In genomic region chr11:33240295-33240694, GRCm38 (mm10) we compare ENCODE assay signal across 23 mouse cellular contexts. TPM values are rescaled to one million over a fixed set of nuclear protein-coding genes. Genes with fewer than 3 reads are reported as not detected.
A peak's percentile ranks its signal among the peaks of the same experiment; 100 is the strongest.
DNase-seq lines count a peak whose midpoint lies in the region; ATAC-seq lines count a peak whose summit lies in the region.
"Had no signal": no experiment of that assay in that cellular context is flagged by ENCODE, and none has a peak within 500 bp of the region (broad histone marks: within the 10 kb centered on the region; RNA-seq: fewer than 3 reads in every experiment).

No protein-coding gene starts in this region.

- H3K27me3 ChIP-seq in hindbrain, embryonic 12.5 days = no peaks in the 10 kb centered on the region
- H3K27me3 ChIP-seq in hindbrain, embryonic 16.5 days (replicated peaks; ENCODE audit: control insufficient read depth, insufficient read depth, low read length) = no peaks in the 10 kb centered on the region
- H3K27me3 ChIP-seq in neural tube, embryonic 13.5 days = no peaks in the 10 kb centered on the region; the same call in 1 of the 2 replicates
- no peaks in the 10 kb centered on the region for H3K27me3 ChIP-seq in neural tube, embryonic 15.5 days (replicated peaks)
- H3K27me3 ChIP-seq: embryonic facial prominence, embryonic 12.5 days; forebrain, embryonic 13.5 days; forebrain, embryonic 15.5 days had no signal

- peak; percentile 46; the same call in 1 of the 2 replicates for ATAC-seq in hindbrain, embryonic 12.5 days (ENCODE audit: low FRiP score)
- ATAC-seq in hindbrain, embryonic 16.5 days = no peak
- ATAC-seq in neural tube, embryonic 13.5 days (ENCODE audit: low read depth) = peak; percentile 64; the same call in 1 of the 2 replicates
- peak; percentile 35 for ATAC-seq in neural tube, embryonic 15.5 days (ENCODE audit: low FRiP score)
- ATAC-seq: forebrain, embryonic 13.5 days; forebrain, embryonic 15.5 days had no signal

- WGBS in hindbrain, embryonic 12.5 days = 56% methylated on average over 3 of the region's 3 CpGs
- whole genome bisulfite sequencing in hindbrain, embryonic 16.5 days = 62% methylated on average over 3 of the region's 3 CpGs
- 34% methylated on average over 3 of the region's 3 CpGs for WGBS in neural tube, embryonic 13.5 days
- WGBS in neural tube, embryonic 15.5 days = 30% methylated on average over 3 of the region's 3 CpGs

- H3K36me3 ChIP-seq in hindbrain, embryonic 12.5 days = no peaks in the 10 kb centered on the region
- no peaks in the 10 kb centered on the region for H3K36me3 ChIP-seq in hindbrain, embryonic 16.5 days (ENCODE audit: control insufficient read depth, insufficient read depth, low read length)
- H3K36me3 ChIP-seq in neural tube, embryonic 13.5 days = no peaks in the 10 kb centered on the region
- no peaks in the 10 kb centered on the region for H3K36me3 ChIP-seq in neural tube, embryonic 15.5 days
- H3K36me3 ChIP-seq: embryonic facial prominence, embryonic 10.5 days; embryonic facial prominence, embryonic 12.5 days; forebrain, embryonic 15.5 days had no signal

- H3K4me3 ChIP-seq in hindbrain, embryonic 12.5 days = no peak overlapping the region
- H3K4me3 ChIP-seq in hindbrain, embryonic 16.5 days (ENCODE audit: low read length) = no peak overlapping the region
- no peak overlapping the region for H3K4me3 ChIP-seq in neural tube, embryonic 13.5 days
- no peak overlapping the region for H3K4me3 ChIP-seq in neural tube, embryonic 15.5 days (replicated peaks)
- H3K4me3 ChIP-seq: embryonic facial prominence, embryonic 10.5 days; embryonic facial prominence, embryonic 12.5 days; forebrain, embryonic 13.5 days; forebrain, embryonic 15.5 days had no signal

- no peak overlapping the region for H3K9ac ChIP-seq in hindbrain, embryonic 12.5 days
- no peak overlapping the region for H3K9ac ChIP-seq in hindbrain, embryonic 16.5 days (ENCODE audit: low read depth, low read length)
- H3K9ac ChIP-seq in neural tube, embryonic 13.5 days = no peak overlapping the region
- no peak overlapping the region for H3K9ac ChIP-seq in neural tube, embryonic 15.5 days (replicated peaks)
- H3K9ac ChIP-seq: embryonic facial prominence, embryonic 12.5 days; forebrain, embryonic 13.5 days; forebrain, embryonic 15.5 days had no signal

- H3K27ac ChIP-seq in hindbrain, embryonic 12.5 days = no peak overlapping the region
- H3K27ac ChIP-seq in hindbrain, embryonic 16.5 days (ENCODE audit: low read depth, low read length) = no peak overlapping the region
- H3K27ac ChIP-seq in neural tube, embryonic 13.5 days (replicated peaks) = no peak overlapping the region; the same call in 1 of the 2 replicates
- H3K27ac ChIP-seq in neural tube, embryonic 15.5 days (replicated peaks) = no peak overlapping the region
- H3K27ac ChIP-seq: embryonic facial prominence, embryonic 10.5 days; embryonic facial prominence, embryonic 12.5 days; forebrain, embryonic 13.5 days; forebrain, embryonic 15.5 days had no signal

- peak; percentile 22 for DNase-seq in mesoderm, embryonic 11.5 days (ENCODE audit: low read depth, low spot score)
- DNase-seq in testis, postnatal 10 days (ENCODE audit: low spot score) = no peak
- DNase-seq in embryo, embryonic 11 days = no peak
- DNase-seq: adrenal gland, adult 2 months; adrenal gland, postnatal 10 days; adrenal gland, postnatal 25 days; cerebellum, adult 11 months; cerebellum, adult 18-20 months; cerebellum, adult 8-10 months; cerebellum, adult 9-11 months; cerebellum, postnatal 14 days; cerebellum, postnatal 36 days had no signal

- H3K4me2 ChIP-seq in hindbrain, embryonic 12.5 days (replicated peaks) = no peak overlapping the region
- no peak overlapping the region for H3K4me2 ChIP-seq in hindbrain, embryonic 16.5 days (ENCODE audit: low read length)
- no peak overlapping the region for H3K4me2 ChIP-seq in neural tube, embryonic 13.5 days
- H3K4me2 ChIP-seq in neural tube, embryonic 15.5 days = no peak overlapping the region
- H3K4me2 ChIP-seq: embryonic facial prominence, embryonic 12.5 days; forebrain, embryonic 13.5 days; forebrain, embryonic 15.5 days had no signal

- 0 out of 2 replicates have a peak, but pooled peaks cover 2% of the 10 kb centered on the region for H3K4me1 ChIP-seq in hindbrain, embryonic 12.5 days
- H3K4me1 ChIP-seq in hindbrain, embryonic 16.5 days (ENCODE audit: control insufficient read depth, insufficient read depth, low read depth, low read length) = no peaks in the 10 kb centered on the region
- H3K4me1 ChIP-seq in neural tube, embryonic 13.5 days (replicated peaks) = peaks cover 14% of the 10 kb centered on the region; the same call in 1 of the 2 replicates
- peaks cover 8% of the 10 kb centered on the region for H3K4me1 ChIP-seq in neural tube, embryonic 15.5 days
- H3K4me1 ChIP-seq: embryonic facial prominence, embryonic 10.5 days; embryonic facial prominence, embryonic 12.5 days; forebrain, embryonic 13.5 days; forebrain, embryonic 15.5 days had no signal

- no peaks in the 10 kb centered on the region for H3K9me3 ChIP-seq in hindbrain, embryonic 12.5 days (replicated peaks)
- H3K9me3 ChIP-seq in hindbrain, embryonic 16.5 days (ENCODE audit: control insufficient read depth, low read length) = no peaks in the 10 kb centered on the region
- H3K9me3 ChIP-seq in neural tube, embryonic 13.5 days = no peaks in the 10 kb centered on the region
- H3K9me3 ChIP-seq in neural tube, embryonic 15.5 days (replicated peaks) = no peaks in the 10 kb centered on the region
- H3K9me3 ChIP-seq: embryonic facial prominence, embryonic 10.5 days; embryonic facial prominence, embryonic 12.5 days; forebrain, embryonic 13.5 days; forebrain, embryonic 15.5 days had no signal

RNA-seq across cellular contexts. Expression of gene Gm12117, which starts 36.2 kb away (rescaled TPM):
- polyA plus RNA-seq in hindbrain, embryonic 12.5 days (2016; fragmentation: Nextera tagmentation; extraction: Ambion mirVana) = not detected in 2 replicates
- not detected in 2 replicates for polyA plus RNA-seq in hindbrain, embryonic 16.5 days (2015; fragmentation: Nextera tagmentation; extraction: Ambion mirVana)
- not detected in 2 replicates for polyA plus RNA-seq in neural tube, embryonic 13.5 days (2015; fragmentation: Nextera tagmentation; extraction: Ambion mirVana)
- polyA plus RNA-seq in neural tube, embryonic 15.5 days (2015; fragmentation: Nextera tagmentation; extraction: Ambion mirVana) = not detected in 2 replicates
- polyA plus RNA-seq: adrenal gland, adult 2 months; C2C12; embryonic facial prominence, embryonic 10.5 days; embryonic facial prominence, embryonic 12.5 days; embryonic facial prominence, embryonic 14.5 days; forebrain, embryonic 11.5 days; forebrain, embryonic 13.5 days; forebrain, embryonic 15.5 days had no signal

RNA-seq across cellular contexts. Expression of gene Tlx3, which starts 36.9 kb away (rescaled TPM):
- polyA plus RNA-seq in hindbrain, embryonic 12.5 days (2016; fragmentation: Nextera tagmentation; extraction: Ambion mirVana) = 29.8 and 33.8 TPM in 2 replicates
- polyA plus RNA-seq in hindbrain, embryonic 16.5 days (2015; fragmentation: Nextera tagmentation; extraction: Ambion mirVana) = 9.1 and 11.5 TPM in 2 replicates
- 53.2 and 55.7 TPM in 2 replicates for polyA plus RNA-seq in neural tube, embryonic 13.5 days (2015; fragmentation: Nextera tagmentation; extraction: Ambion mirVana)
- polyA plus RNA-seq in neural tube, embryonic 15.5 days (2015; fragmentation: Nextera tagmentation; extraction: Ambion mirVana) = 20.3 and 23.2 TPM in 2 replicates
- polyA plus RNA-seq: C2C12; forebrain, embryonic 11.5 days; forebrain, embryonic 13.5 days had no signal
